Mouse (Mus musculus) lung, embryonic 16.5 days (tissue): ENCODE results near the gene Abt1. TPM values are rescaled to one million over a fixed set of nuclear protein-coding genes. Genes with fewer than 3 reads are reported as not detected.

Source experiments
- ATAC-seq: fragments of 200-750 bp; cut with Nextera tagmentation; 2 replicates; pipeline ENCODE4 v1.8.0; 2017; ENCODE audit warnings: low read depth, mild to moderate bottlenecking, moderate library complexity
- H3K27ac ChIP-seq: fragments of 300-500 bp; sonication (generic); 2 replicates; pipeline ENCODE4 v1.5.1; 2014; ENCODE audit warnings: mild to moderate bottlenecking, control low read depth, low read length
- H3K27me3 ChIP-seq: fragments of 300-500 bp; sonication (generic); 2 replicates; pipeline ENCODE4 v1.6.1; 2014; ENCODE audit warnings: low read depth, low read length, mixed read lengths; ENCODE audit not compliant: control insufficient read depth, insufficient read depth
- H3K36me3 ChIP-seq: fragments of 300-500 bp; sonication (generic); 2 replicates; pipeline ENCODE4 v1.6.1; 2014; ENCODE audit warnings: low read length; ENCODE audit not compliant: control insufficient read depth, insufficient read depth
- H3K4me1 ChIP-seq: fragments of 300-500 bp; sonication (generic); replicated peaks from 2 replicates; pipeline ENCODE4 v1.6.1; 2014; ENCODE audit warnings: low read length, mixed read lengths; ENCODE audit not compliant: control insufficient read depth, insufficient read depth
- H3K4me2 ChIP-seq: fragments of 300-500 bp; sonication (generic); 2 replicates; pipeline ENCODE4 v1.6.1; 2014; ENCODE audit warnings: low read depth, low read length, control low read depth
- H3K4me3 ChIP-seq: fragments of 300-500 bp; sonication (generic); 2 replicates; pipeline ENCODE4 v1.5.1; 2014; ENCODE audit warnings: mild to moderate bottlenecking, low read length, control low read depth
- H3K9ac ChIP-seq: fragments of 300-500 bp; sonication (generic); 2 replicates; pipeline ENCODE4 v1.6.1; 2014; ENCODE audit warnings: low read length, control low read depth
- H3K9me3 ChIP-seq: fragments of 300-500 bp; sonication (generic); 2 replicates; pipeline ENCODE4 v1.6.1; 2016; ENCODE audit warnings: low read length; ENCODE audit not compliant: control insufficient read depth
- WGBS: fragments of 180-500 bp; shearing (Covaris S2); extraction: QIAGEN DNeasy Blood & Tissue Kit; methylation state at CpG from one replicate; pipeline ENCODE4 v1.1.7; 2014; 5-methylcytosine and 5-hydroxymethylcytosine counted together
- polyA plus RNA-seq: library from polyadenylated mRNA; unstranded; fragments of >200 nt; fragmentation: Nextera tagmentation; extraction: Ambion mirVana; gene quantifications from 2 replicates; pipeline ENCODE4 v1.2.1, GENCODE M21; 2015

The Abt1 gene
- polyA plus RNA-seq, 1 experiment from 2014 or later: 12.3 TPM

GRCm38 (mm10) chr13:23445156-23445555, 21.5 kb upstream of the Abt1 start:
- peak overlapping the region; percentile 96 for H3K27ac ChIP-seq
- no peaks in the 10 kb centered on the region for H3K36me3 ChIP-seq
- H3K27me3 ChIP-seq: no peaks in the 10 kb centered on the region
- peaks cover 4% of the 10 kb centered on the region for H3K4me1 ChIP-seq
- WGBS: 2% methylated on average over 10 of the region's 10 CpGs
- ATAC-seq: 0 out of 2 replicates have a peak, but pooled peaks have one; percentile 3
- H3K4me3 ChIP-seq: peak overlapping the region; percentile 70
- peak overlapping the region; percentile 55 for H3K4me2 ChIP-seq
- no peaks in the 10 kb centered on the region for H3K9me3 ChIP-seq
- H3K9ac ChIP-seq: peak overlapping the region; percentile 80

GRCm38 (mm10) chr13:23444451-23444850, 20.8 kb upstream of the Abt1 start:
- no peak overlapping the region; the same call in 1 of the 2 replicates for H3K9ac ChIP-seq
- H3K27ac ChIP-seq: no peak overlapping the region
- peak overlapping the region; percentile 55; the same call in 1 of the 2 replicates for H3K4me2 ChIP-seq
- no peaks in the 10 kb centered on the region for H3K27me3 ChIP-seq
- H3K9me3 ChIP-seq: no peaks in the 10 kb centered on the region
- H3K4me1 ChIP-seq: peaks cover 4% of the 10 kb centered on the region
- ATAC-seq: no peak
- WGBS: 43% methylated on average over 5 of the region's 5 CpGs
- no peak overlapping the region for H3K4me3 ChIP-seq
- no peaks in the 10 kb centered on the region for H3K36me3 ChIP-seq

- Histone ChIP-seq H3K27me3 (no peaks in the 10 kb centered on the region), H3K4me3 (no peak overlapping the region), H3K4me2 (no peak overlapping the region), H3K36me3 (no peaks in the 10 kb centered on the region), H3K9ac (no peak overlapping the region), H3K27ac (no peak overlapping the region), H3K4me1 (peaks cover 9% of the 10 kb centered on the region), H3K9me3 (no peaks in the 10 kb centered on the region)
- 63% methylated on average over 10 of the region's 10 CpGs for WGBS
- no peak for ATAC-seq
Measured at GRCm38 (mm10) chr13:23439901-23440300, 16.2 kb upstream of the Abt1 start.

GRCm38 (mm10) chr13:23438521-23438920, 14.9 kb upstream of the Abt1 start:
- 0 out of 2 replicates have a peak overlapping the region, but pooled peaks have one; percentile 39 for H3K9ac ChIP-seq
- peaks cover 5% of the 10 kb centered on the region; the same call in 1 of the 2 replicates for H3K4me1 ChIP-seq
- peak; percentile 56; the same call in 1 of the 2 replicates for ATAC-seq
- peak overlapping the region; percentile 43; the same call in 1 of the 2 replicates for H3K27ac ChIP-seq
- WGBS: 0% methylated on average over 7 of the region's 7 CpGs
- H3K9me3 ChIP-seq: no peaks in the 10 kb centered on the region
- no peaks in the 10 kb centered on the region for H3K36me3 ChIP-seq
- H3K27me3 ChIP-seq: no peaks in the 10 kb centered on the region
- peak overlapping the region; percentile 64 for H3K4me2 ChIP-seq
- H3K4me3 ChIP-seq: peak overlapping the region; percentile 61

GRCm38 (mm10) chr13:23437908-23438307, 14.2 kb upstream of the Abt1 start:
- peaks cover 5% of the 10 kb centered on the region; the same call in 1 of the 2 replicates for H3K4me1 ChIP-seq
- H3K9ac ChIP-seq: peak overlapping the region; percentile 66
- H3K4me3 ChIP-seq: peak overlapping the region; percentile 61
- H3K9me3 ChIP-seq: no peaks in the 10 kb centered on the region
- H3K27me3 ChIP-seq: no peaks in the 10 kb centered on the region
- peak overlapping the region; percentile 64 for H3K4me2 ChIP-seq
- H3K27ac ChIP-seq: peak overlapping the region; percentile 85
- H3K36me3 ChIP-seq: no peaks in the 10 kb centered on the region
- peak; percentile 85 for ATAC-seq
- 0% methylated on average over 17 of the region's 17 CpGs for WGBS

- ATAC-seq: peak; percentile 21; the same call in 1 of the 2 replicates
- WGBS: 0% methylated on average over 32 of the region's 32 CpGs
Measured at GRCm38 (mm10) chr13:23436861-23437822, 13.5 kb upstream of the Abt1 start.

GRCm38 (mm10) chr13:23436231-23436661, 12.6 kb upstream of the Abt1 start:
- peak overlapping the region; percentile 72 for H3K4me2 ChIP-seq
- WGBS: under 1% methylated on average over 11 of the region's 11 CpGs

More at GRCm38 (mm10) chr13:23436861-23437822, 13.5 kb upstream of the Abt1 start:
- H3K4me1 ChIP-seq: peaks cover 5% of the 10 kb centered on the region; the same call in 1 of the 2 replicates
- peak overlapping the region; percentile 64 for H3K4me2 ChIP-seq
- H3K36me3 ChIP-seq: no peaks in the 10 kb centered on the region
- no peaks in the 10 kb centered on the region for H3K27me3 ChIP-seq
- H3K27ac ChIP-seq: peak overlapping the region; percentile 85
- H3K4me3 ChIP-seq: peak overlapping the region; percentile 61
- H3K9me3 ChIP-seq: no peaks in the 10 kb centered on the region
- peak overlapping the region; percentile 66 for H3K9ac ChIP-seq

GRCm38 (mm10) chr13:23435676-23436075, 12.0 kb upstream of the Abt1 start:
- Histone ChIP-seq H3K27me3 (no peaks in the 10 kb centered on the region), H3K4me1 (peaks cover 5% of the 10 kb centered on the region; the same call in 1 of the 2 replicates), H3K36me3 (no peaks in the 10 kb centered on the region), H3K9me3 (no peaks in the 10 kb centered on the region), H3K27ac (no peak overlapping the region), H3K4me3 (peak overlapping the region; percentile 53), H3K4me2 (peak overlapping the region; percentile 72), H3K9ac (peak overlapping the region; percentile 62)
- ATAC-seq: no peak
- WGBS: 2% methylated on average over 12 of the region's 12 CpGs

More at GRCm38 (mm10) chr13:23436231-23436661, 12.6 kb upstream of the Abt1 start:
- Histone ChIP-seq H3K4me1 (peaks cover 5% of the 10 kb centered on the region; the same call in 1 of the 2 replicates), H3K27ac (no peak overlapping the region), H3K9me3 (no peaks in the 10 kb centered on the region), H3K4me3 (peak overlapping the region; percentile 53), H3K9ac (no peak overlapping the region), H3K27me3 (no peaks in the 10 kb centered on the region), H3K36me3 (no peaks in the 10 kb centered on the region)
- no peak for ATAC-seq

- no peak overlapping the region for H3K27ac ChIP-seq
- ATAC-seq: no peak
- H3K36me3 ChIP-seq: no peaks in the 10 kb centered on the region
- peak overlapping the region; percentile 53 for H3K4me3 ChIP-seq
- H3K9me3 ChIP-seq: no peaks in the 10 kb centered on the region
- H3K9ac ChIP-seq: peak overlapping the region; percentile 62
- H3K4me1 ChIP-seq: peaks cover 5% of the 10 kb centered on the region; the same call in 1 of the 2 replicates
- H3K27me3 ChIP-seq: no peaks in the 10 kb centered on the region
- peak overlapping the region; percentile 72 for H3K4me2 ChIP-seq
- 22% methylated on average over 4 of the region's 4 CpGs for WGBS
Measured at GRCm38 (mm10) chr13:23435241-23435640, 11.6 kb upstream of the Abt1 start.
